Mouse (Mus musculus) lung, embryonic 14.5 days (tissue): ENCODE results near the gene Grb14. TPM values are rescaled to one million over a fixed set of nuclear protein-coding genes. Genes with fewer than 3 reads are reported as not detected.

ENCODE experiments used
- ATAC-seq: fragments of 200-750 bp; cut with Nextera tagmentation; 2 replicates; pipeline ENCODE4 v1.8.0; 2017; ENCODE audit warnings: mild to moderate bottlenecking, moderate TSS enrichment, moderate library complexity; ENCODE audit not compliant: insufficient read depth
- DNase-seq: peaks from one replicate; pipeline ENCODE4 v3.0.0-alpha.2; 2015
- H3K27ac ChIP-seq: fragments of 300-500 bp; sonication (generic); 2 replicates; pipeline ENCODE4 v1.5.1; 2014; ENCODE audit warnings: low read depth, mild to moderate bottlenecking, moderate library complexity
- H3K27me3 ChIP-seq: fragments of 300-500 bp; sonication (generic); 2 replicates; pipeline ENCODE4 v1.6.1; 2014; ENCODE audit warnings: low read length, control low read depth; ENCODE audit not compliant: insufficient read depth
- H3K36me3 ChIP-seq: fragments of 300-500 bp; sonication (generic); 2 replicates; pipeline ENCODE4 v1.6.1; 2014; ENCODE audit warnings: control low read depth; ENCODE audit not compliant: insufficient read depth
- H3K4me1 ChIP-seq: fragments of 300-500 bp; sonication (generic); 2 replicates; pipeline ENCODE4 v1.6.1; 2014; ENCODE audit warnings: antibody characterized with exemption, control low read depth; ENCODE audit not compliant: insufficient read depth
- H3K4me2 ChIP-seq: fragments of 300-500 bp; sonication (generic); 2 replicates; pipeline ENCODE4 v1.6.1; 2014; ENCODE audit warnings: mild to moderate bottlenecking
- H3K4me3 ChIP-seq: fragments of 300-500 bp; sonication (generic); 2 replicates; pipeline ENCODE4 v1.5.1; 2014; ENCODE audit warnings: low read depth, low read length
- H3K9ac ChIP-seq: fragments of 300-500 bp; sonication (generic); 2 replicates; pipeline ENCODE4 v1.6.1; 2014
- H3K9me3 ChIP-seq: fragments of 300-500 bp; sonication (generic); 2 replicates; pipeline ENCODE4 v1.6.1; 2016; ENCODE audit warnings: low read depth, low read length, control low read depth
- CTCF ChIP-seq: IDR thresholded peaks from 2 replicates; pipeline ENCODE4 v1.5.1; 2016; ENCODE audit warnings: antibody characterized with exemption, low read depth
- WGBS: fragments of 180-500 bp; shearing (Covaris S2); extraction: QIAGEN DNeasy Blood & Tissue Kit; methylation state at CpG from one replicate; pipeline ENCODE4 v1.1.7; 2014; 5-methylcytosine and 5-hydroxymethylcytosine counted together
- polyA plus RNA-seq: library from polyadenylated mRNA; unstranded; fragments of >200 nt; fragmentation: Nextera tagmentation; extraction: Ambion mirVana; gene quantifications from 2 replicates; pipeline ENCODE4 v1.2.1, GENCODE M21; 2014

Gene Grb14
- polyA plus RNA-seq, 1 experiment from 2014 or later = 32.5 TPM

DNA sequence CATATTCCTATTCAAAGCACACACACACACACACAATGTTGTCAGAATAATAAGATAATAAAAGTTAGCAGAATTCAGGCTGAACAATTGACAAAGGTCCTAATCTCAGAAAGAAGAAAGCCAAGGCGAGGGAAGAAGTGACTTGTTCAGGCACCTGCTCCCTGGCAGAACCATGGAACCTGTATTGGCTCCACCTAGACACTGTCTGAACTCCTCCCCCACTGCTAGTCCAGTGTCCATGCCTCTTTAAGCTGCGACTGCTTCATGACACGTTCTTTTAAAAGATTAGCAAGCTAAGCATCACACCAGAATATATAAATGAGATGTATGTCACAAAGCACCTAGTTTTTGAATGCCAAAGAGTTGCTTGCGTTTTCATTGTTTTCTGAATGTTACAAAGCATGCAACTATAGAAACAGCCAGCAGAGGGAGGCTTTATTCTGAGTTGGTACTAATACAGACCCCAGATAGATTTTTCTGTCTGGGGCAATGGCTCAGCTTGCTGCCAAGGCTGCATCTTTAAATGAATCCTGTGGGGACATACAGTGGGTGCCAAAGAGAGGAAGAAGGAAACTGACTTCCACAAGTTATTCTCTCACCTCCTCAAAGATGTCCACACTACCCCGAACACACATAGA is 59.4 kb downstream of the Grb14 start:
- WGBS = 23% methylated on average over 5 of the region's 5 CpGs
- H3K4me1 ChIP-seq = peaks cover 8% of the 10 kb centered on the region
- H3K4me3 ChIP-seq = no peak overlapping the region
- no peak overlapping the region for H3K27ac ChIP-seq
- DNase-seq (peak; percentile 87), ATAC-seq (peak; percentile 63)
- peak; percentile 72 for TF ChIP-seq CTCF
- no peak overlapping the region for H3K9ac ChIP-seq
- no peak overlapping the region for H3K4me2 ChIP-seq
- H3K9me3 ChIP-seq = no peaks in the 10 kb centered on the region
- no peaks in the 10 kb centered on the region for H3K27me3 ChIP-seq
- H3K36me3 ChIP-seq = no peaks in the 10 kb centered on the region

- H3K4me3 ChIP-seq = no peak overlapping the region
- DNase-seq (no peak), ATAC-seq (no peak)
- H3K4me1 ChIP-seq = peaks cover 11% of the 10 kb centered on the region
- no peaks in the 10 kb centered on the region for H3K36me3 ChIP-seq
- no peaks in the 10 kb centered on the region for H3K27me3 ChIP-seq
- no peaks in the 10 kb centered on the region for H3K9me3 ChIP-seq
- H3K27ac ChIP-seq = no peak overlapping the region
- no peak overlapping the region for H3K4me2 ChIP-seq
- no peak overlapping the region for H3K9ac ChIP-seq
- 66% methylated on average over 4 of the region's 4 CpGs for WGBS
- TF ChIP-seq CTCF = no peak
Observed at GRCm38 (mm10) chr2:64962196-64962595, 62.6 kb downstream of the Grb14 start.

GRCm38 (mm10) chr2:64961381-64961780 is 63.4 kb downstream of the Grb14 start:
- WGBS = 20% methylated on average over 3 of the region's 3 CpGs
- ATAC-seq (peak; percentile 49; the same call in 1 of the 2 replicates), DNase-seq (peak; percentile 48)
- Histone ChIP-seq H3K4me3 (no peak overlapping the region), H3K9me3 (no peaks in the 10 kb centered on the region), H3K27ac (peak overlapping the region; percentile 3; the same call in 1 of the 2 replicates), H3K4me2 (no peak overlapping the region), H3K27me3 (no peaks in the 10 kb centered on the region), H3K36me3 (no peaks in the 10 kb centered on the region), H3K9ac (no peak overlapping the region), H3K4me1 (peaks cover 11% of the 10 kb centered on the region)
- TF ChIP-seq CTCF = no peak

GRCm38 (mm10) chr2:64959657-64960056 is 65.1 kb downstream of the Grb14 start:
- Histone ChIP-seq H3K4me2 (no peak overlapping the region), H3K4me3 (no peak overlapping the region), H3K27me3 (no peaks in the 10 kb centered on the region), H3K27ac (no peak overlapping the region), H3K4me1 (peaks cover 11% of the 10 kb centered on the region), H3K9me3 (no peaks in the 10 kb centered on the region), H3K9ac (no peak overlapping the region), H3K36me3 (no peaks in the 10 kb centered on the region)
- WGBS = 38% methylated on average over 4 of the region's 4 CpGs
- no peak for DNase-seq
- no peak for TF ChIP-seq CTCF
- ATAC-seq = no peak

- DNase-seq = no peak
- no peak overlapping the region for H3K4me2 ChIP-seq
- no peak for ATAC-seq
- no peak overlapping the region for H3K4me3 ChIP-seq
- no peak for TF ChIP-seq CTCF
- no peak overlapping the region for H3K9ac ChIP-seq
- no peaks in the 10 kb centered on the region for H3K36me3 ChIP-seq
- 39% methylated on average over 1 of the region's 1 CpGs for WGBS
- H3K27me3 ChIP-seq = no peaks in the 10 kb centered on the region
- H3K9me3 ChIP-seq = no peaks in the 10 kb centered on the region
- H3K27ac ChIP-seq = no peak overlapping the region
- peaks cover 3% of the 10 kb centered on the region; the same call in 1 of the 2 replicates for H3K4me1 ChIP-seq
Observed at GRCm38 (mm10) chr2:64955441-64955840, 69.3 kb downstream of the Grb14 start.

DNA sequence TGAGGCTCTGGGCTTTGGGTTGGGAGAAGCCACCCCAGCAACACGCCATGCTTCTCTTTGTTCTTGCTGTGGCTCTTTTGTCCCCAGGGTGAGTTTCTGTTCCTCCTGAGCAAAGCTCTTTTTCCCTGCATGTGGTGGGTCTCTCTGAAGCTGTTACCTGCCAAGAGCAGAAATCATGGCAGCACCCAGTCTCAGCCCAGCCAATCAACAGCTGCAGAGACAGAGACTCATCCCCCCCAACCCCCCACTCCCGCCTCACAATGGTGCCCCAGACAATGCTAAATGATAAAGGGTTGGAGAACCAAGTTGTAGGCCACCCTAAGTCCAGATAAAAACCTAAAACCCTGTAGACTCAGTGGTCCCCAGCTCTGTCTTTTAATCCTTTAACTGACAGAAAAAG is 75.6 kb downstream of the Grb14 start:
- Histone ChIP-seq H3K9me3 (no peaks in the 10 kb centered on the region), H3K4me2 (no peak overlapping the region), H3K4me3 (no peak overlapping the region), H3K36me3 (no peaks in the 10 kb centered on the region), H3K4me1 (no peaks in the 10 kb centered on the region), H3K27ac (no peak overlapping the region), H3K9ac (no peak overlapping the region), H3K27me3 (no peaks in the 10 kb centered on the region)
- ATAC-seq (no peak), DNase-seq (no peak)
- no peak for TF ChIP-seq CTCF
- WGBS = 52% methylated on average over 2 of the region's 2 CpGs

- peak; percentile 81 for TF ChIP-seq CTCF
Observed at GRCm38 (mm10) chr2:64948418-64949169, 76.2 kb downstream of the Grb14 start.

More at GRCm38 (mm10) chr2:64948418-64949169, 76.2 kb downstream of the Grb14 start:
- DNase-seq (peak; percentile 66), ATAC-seq (peak; percentile 54; the same call in 1 of the 2 replicates)
- Histone ChIP-seq H3K36me3 (no peaks in the 10 kb centered on the region), H3K4me1 (no peaks in the 10 kb centered on the region), H3K27ac (no peak overlapping the region), H3K27me3 (no peaks in the 10 kb centered on the region), H3K4me3 (no peak overlapping the region), H3K9me3 (no peaks in the 10 kb centered on the region), H3K9ac (no peak overlapping the region), H3K4me2 (no peak overlapping the region)
- WGBS = 74% methylated on average over 12 of the region's 12 CpGs
